Mouse (Mus musculus) cerebellum, postnatal 14 days (tissue): ENCODE data around the gene Ccser1.
A peak's percentile ranks its signal among the peaks of the same experiment; 100 is the strongest.

ENCODE experiments used
- DNase-seq, 2 experiments: peaks; one replicate each; pipeline ENCODE4 v3.0.0; 2021; ENCODE audit warnings: mixed read lengths in 2 of 2

Gene Ccser1

DNA sequence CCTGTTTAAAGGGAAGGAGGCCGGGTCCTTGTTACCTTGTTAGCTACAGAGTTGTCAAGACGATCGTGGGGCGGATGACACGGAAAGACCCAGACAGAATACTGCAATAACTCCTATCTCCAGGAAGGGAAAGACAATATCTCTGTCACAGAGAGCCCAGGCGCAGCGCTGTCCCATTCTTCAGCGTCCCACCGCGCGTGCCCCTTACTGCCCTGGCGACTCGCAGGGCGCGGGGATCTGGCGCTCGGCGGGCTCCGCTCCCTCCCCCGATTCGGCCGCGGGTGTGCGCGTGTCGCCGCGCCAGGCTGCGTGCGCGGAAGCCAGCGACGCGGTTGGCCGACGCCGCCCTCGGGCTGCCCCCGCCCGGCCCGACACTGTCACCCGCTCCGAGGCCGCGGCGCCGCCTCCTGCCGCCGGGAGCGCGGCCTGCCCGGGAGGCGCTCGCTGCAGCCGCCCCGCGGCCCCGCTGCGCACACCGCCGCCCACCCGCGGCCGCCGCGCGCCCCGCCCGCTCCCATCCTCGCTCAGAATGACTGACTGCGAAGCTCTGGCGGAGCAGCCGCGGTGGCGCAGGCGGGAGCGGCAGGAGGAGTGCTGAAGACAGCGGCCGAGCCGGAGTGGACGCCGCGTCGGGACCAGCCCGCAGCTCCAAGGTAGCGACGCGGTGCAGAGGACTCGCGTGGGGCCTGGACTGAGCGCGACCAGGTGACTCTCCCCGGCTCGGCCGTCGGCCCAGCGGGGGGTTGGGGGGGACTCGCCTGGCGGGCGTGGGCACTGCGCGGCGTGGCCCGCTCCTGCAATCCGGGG, at the start of gene Ccser1:
Gene Ccser1, plus strand, starts transcription at position 376 of the 807 bp plus-strand sequence.
- DNase-seq = peak; percentile 82 to 88

DNA sequence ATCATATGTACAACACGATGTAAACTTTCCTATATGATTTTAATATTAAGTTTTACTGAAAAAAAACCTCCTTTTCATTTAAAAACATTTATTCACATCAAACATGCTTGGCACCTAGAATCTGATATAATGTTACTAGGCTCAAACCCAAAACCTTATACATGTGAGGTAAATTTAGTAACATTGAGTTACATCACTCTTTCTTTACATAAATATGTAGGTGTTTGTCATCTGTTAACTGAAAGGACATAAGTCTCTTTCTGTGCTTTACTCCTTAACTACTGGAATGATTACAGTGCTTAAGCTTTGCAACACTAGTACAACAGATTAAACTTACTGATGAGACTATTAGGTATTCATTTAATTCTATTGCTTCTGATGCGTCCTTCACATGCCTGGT, 43.7 kb upstream of the Ccser1 start:
- no peak for DNase-seq

DNA sequence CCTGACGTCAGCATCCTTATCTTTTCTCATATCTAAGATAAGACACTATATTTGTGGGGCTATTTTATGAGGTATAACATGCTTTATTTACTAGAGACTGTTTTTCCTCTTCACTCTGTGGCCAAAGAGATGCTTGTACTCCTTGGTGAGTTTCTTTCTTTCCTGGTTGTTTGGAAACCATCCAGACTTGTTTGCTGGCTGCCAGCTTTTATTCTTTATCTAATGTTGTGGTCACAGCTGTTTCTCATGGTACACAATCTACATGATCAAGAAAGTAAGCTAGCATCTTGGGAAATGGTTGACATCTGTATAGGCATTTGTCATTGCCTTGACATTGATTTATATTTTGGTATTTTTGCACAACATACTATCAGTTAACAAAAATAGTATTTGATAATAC, 37.1 kb upstream of the Ccser1 start:
- DNase-seq = no peak

DNA sequence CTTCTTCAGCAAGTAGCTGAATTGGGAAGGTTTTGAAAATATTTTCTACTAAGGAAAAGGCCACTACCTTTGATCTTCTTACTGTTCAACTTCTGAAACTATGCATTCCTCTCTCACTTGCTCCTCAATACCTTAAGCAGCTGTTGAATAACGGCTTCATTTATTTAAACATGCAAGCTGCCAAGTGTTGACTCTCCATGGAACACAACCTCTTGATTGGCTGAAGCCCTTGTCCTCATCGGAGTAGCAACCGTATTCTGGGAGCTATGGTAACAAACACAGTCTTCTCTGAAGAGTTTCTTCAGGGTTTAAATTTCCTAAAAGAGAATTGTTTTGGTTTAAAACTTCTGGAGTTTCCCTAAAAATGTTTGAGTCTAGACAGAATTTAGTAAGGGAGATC, 27.2 kb upstream of the Ccser1 start:
- no peak for DNase-seq

DNA sequence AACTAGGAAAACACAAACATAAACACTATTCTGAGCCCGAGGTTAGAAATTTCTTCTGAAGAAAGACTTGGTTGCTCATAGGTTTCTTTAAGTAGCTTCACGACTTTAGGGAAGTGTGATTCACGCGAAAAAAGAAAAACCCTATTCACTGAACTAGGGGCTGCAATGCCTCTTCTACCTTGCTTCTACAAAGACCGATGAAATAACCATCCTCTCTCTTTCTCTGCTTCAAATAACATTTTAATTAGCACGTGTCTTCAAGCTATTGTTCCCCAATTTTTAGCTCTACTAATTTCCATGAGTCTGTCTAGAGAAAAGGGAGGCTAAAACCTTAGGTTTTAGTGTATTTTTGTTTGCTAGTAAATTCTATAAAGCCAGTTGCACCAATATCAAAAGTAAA, 25.5 kb upstream of the Ccser1 start:
- no peak for DNase-seq

DNA sequence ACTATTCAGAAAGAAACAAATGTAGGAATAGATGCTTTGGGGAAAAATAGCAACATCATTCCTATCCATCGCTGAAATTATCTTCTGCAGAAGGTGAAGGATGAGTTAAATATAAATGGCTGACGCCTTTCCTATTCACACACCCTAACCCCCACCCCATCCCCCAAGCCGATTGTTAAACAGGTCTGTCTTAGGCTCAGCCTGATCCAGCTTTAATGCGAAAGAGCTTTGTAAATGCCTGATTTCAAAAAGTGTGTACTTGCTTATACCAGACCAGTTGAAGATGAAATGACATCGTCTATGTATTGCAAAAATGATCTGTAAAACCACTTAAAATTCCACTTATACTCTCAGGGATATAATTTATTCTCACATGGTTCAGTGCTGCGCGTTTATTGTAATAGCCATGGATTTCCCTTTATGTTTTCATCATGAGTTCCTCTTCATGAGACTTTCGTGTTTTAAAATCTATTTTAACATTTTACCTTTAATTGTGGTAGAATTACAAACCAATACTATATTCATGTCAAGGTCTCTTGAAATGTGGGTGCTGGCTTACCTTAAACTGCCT, 25.0 kb upstream of the Ccser1 start:
- no peak for DNase-seq

DNA sequence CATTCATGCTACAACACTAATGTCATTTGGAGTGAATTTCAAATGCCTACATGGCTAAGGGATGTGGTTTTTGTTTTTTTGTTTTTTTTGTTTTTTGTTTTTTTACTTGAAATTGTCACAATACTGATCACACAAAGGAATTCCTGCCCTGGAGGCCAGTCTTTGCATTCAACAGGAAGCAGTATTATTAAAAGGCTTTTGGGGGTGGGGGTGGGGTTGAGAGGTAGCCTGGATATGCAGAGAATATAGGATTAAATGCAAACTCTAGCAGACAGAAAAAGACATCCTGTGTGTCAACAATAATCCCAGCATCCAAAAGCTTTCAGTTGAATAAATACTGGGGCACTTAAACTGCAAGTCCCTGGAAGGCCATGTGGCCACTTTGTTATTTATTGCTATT, 24.4 kb upstream of the Ccser1 start:
- no peak for DNase-seq

DNA sequence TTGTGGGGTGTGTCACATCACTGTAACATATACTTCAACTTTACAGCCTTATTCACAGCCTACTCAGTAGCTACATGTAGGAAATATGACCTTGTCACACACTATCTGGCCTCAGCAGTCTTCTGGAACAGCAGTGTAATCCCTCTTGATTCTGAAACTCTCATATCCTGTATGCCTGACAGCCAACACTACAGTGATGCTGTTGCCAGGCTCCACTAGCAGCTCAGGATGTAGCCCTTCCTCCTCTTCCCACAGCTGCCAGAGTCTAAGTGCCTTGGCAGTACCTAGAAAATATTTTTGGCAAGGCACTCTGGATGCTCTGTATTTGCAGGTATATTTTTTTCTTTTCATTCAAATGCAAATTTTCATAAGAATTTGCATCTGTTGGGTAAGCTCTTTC, 18.0 kb upstream of the Ccser1 start:
- DNase-seq = no peak

DNA sequence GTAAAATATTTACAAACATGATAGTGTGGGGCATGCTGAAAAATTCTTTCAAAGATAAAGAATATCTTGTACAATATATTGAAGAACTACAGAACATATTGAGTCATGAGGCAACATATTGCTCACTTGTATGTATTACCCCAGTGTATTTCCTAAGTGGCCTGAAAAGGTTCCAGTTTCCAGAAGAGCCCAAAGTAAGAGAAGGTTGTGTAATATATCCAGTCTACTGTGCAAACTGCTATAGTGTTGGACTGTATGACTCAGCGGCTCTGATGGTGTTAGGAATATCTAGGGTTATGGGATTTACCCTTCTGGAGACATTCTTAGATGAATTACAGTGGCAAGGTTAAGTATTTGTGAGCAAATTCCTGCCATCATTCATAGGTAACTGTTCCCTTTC, 13.2 kb upstream of the Ccser1 start:
- DNase-seq = no peak

DNA sequence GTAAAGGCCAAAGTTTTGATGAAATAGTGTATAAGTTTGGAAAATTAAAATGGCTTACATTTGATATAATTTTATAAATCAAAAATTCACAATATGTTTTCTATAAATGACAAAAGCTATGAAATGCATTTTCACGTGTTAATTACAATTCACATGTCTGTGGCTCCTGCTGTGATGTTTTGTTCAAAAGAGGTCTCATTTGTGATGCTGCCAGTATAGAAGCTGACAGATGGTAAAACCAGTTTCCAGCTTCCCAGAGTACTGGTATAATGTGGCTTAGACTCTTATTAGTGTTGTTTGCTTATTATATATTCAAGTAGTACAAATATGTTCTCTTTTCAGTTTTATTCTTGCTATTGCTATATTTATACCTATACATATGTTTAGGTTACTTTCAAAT, 4.0 kb upstream of the Ccser1 start:
- peak; percentile 15 to 37 for DNase-seq

DNA sequence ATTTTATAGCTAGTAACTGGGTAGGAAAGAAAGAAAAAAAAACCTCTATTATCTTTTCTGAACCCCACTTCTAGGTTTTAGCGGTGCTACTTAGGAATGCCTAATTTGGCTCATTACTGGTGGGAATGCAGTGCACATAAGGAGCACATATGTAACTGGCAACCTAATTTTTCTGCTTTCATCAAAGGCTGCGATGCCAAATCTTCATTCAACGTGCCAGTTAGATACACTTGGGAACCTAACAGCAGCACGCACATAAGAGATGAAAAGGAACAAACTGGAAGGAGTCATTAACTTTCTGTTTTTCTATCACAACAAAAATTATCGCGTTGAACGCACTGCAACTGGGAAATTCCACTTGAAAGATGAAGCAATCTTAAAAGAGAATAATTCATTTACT, 2.6 kb upstream of the Ccser1 start:
- no peak for DNase-seq

DNA sequence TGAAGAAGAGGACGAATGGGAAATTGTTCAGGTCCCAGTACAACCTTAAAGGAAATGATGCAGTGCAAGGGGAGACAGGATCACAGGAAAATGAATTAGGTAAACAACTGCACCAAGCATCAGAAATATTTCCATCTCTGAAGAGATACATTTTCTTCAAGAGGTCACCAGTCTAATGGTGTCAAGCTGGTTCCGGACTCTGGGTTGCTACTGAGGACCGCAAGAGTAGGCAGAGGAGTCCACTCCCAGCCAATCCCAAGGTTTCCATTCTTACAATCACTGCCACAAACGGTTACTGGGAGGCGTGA, 529 bp upstream of the Ccser1 start:
- DNase-seq = no peak

DNA sequence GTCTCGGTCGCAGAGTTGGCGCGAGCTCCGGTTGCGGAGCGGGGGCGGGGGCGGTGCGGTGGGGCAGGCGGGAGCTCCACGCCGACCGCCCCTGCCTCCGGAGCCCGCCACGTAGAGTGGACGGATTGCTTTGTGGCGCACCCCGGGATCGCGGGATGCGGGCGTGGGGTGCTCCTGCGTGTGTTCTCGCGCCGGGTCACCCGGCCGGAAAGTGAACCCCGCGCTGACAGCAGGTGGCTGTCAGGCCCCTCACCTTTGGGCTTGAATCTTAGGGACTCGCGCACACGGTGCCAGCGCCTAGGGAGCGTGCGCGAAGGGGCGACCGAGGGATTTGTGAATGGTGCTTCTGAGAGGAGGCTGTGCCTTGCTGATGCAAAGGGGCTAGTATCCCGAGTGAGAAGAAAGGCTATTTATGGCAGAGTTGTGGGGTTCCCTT, 650 bp downstream of the Ccser1 start:
- peak in 1 of 2 experiments; percentile 62 for DNase-seq

DNA sequence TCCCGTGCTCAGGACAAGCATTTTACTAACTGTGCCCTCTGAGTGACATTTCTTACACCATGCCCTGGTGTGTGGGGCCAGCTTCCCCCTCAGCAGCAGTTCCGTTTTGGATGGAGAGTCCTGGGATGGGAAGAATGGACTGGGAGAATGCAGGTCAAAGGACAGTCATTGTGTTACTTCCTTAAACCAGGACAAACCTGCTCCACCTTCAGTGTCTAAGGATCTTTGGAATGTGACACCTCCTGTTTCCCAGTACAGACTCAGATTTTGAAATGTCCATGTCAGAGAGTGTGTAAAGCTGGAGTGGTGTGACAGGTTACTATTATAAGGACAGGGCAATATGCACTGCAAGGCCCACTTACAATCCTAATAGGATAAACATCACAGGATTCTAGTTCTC, 8.9 kb downstream of the Ccser1 start:
- DNase-seq = no peak

DNA sequence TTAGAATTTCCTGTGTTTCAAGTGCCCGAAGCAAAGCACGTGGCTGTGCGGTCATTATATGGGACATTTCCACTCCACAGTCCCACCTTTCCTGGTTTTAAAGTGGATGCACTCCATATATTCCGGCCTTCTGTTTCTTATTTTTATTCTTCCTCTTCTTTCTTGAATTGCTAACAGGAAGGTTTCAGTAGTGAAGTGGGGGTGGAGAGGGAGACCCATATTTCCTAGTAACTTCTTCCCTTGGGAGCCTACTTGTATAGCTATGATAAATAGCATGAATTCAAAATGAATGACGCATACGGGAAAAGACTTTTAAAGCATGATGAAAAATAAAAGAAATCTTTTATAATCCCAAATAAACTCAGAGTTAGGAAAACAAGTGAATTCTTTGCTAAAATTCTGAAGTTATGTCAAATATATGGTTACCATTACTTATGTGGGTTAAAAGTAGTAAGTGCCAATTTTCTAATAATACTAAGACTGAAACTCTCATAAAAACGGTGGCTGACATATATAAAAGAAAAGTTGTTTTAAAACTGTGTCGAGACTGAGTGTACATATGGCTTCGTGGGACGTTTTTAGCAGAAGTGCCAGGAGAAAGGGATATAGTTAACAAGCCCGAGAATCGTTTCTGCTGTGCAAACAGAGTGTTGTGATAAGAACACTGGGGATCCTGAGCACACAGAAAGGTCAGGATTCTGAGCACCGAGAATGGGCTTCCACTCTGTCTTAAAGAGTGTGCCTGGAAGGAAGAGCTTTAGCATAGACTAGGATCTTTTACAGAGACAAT, 11.7 kb downstream of the Ccser1 start:
- DNase-seq = no peak

DNA sequence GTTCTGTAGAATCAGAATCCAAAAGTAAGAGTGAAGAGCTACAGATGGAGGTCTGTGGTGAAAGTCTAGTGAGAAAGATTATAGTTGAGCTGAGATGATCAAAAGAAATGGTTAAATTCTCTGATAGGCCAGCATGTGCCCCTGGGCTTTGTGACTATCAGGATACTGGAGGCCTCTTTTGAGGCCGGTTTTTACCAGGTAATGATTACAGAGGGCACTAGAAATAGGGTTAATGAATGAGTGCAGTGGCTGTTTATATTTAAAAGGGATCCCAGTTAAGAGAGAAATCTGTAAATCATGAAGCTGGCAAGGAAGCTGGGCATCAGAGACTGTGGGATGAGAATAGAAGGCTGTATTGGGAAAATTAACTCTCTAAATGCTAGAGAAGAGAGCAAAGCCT, 23.2 kb downstream of the Ccser1 start:
- DNase-seq = no peak

DNA sequence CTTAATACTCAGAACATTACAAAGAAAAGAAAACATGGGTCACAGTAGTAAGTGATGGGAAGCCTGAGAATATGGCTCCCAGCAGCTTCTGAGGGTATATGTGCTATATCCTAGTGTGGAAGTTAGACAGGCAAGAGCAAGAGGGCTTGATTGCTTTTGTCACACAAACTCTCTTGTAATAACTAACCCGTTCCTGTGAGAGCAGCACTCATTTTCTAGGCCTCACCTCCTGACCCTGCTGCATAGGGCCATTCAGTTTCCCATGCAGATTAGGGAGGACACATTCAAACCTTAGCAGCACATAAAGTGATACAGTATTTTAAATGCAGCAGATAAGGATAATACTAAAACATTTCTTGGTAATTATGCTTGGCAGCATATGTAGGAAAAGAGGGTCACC, 25.9 kb downstream of the Ccser1 start:
- no peak for DNase-seq

DNA sequence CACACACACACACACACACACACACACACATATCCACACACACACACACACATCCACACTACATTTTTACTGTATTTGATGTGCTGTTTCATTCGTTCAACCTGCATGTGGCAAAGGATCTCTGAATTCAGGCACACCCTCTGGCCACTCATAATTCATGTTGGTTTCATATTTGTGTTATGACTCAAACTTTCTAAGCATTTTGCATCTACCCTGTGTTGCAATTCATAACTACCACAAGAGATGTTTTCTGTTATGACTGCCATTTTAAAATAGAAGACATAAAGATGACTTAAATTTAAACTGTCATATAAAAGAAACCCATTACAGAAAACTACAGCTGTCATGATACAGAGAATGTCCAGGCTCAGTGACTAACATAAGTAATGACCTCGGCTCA, 26.5 kb downstream of the Ccser1 start:
- no peak for DNase-seq

DNA sequence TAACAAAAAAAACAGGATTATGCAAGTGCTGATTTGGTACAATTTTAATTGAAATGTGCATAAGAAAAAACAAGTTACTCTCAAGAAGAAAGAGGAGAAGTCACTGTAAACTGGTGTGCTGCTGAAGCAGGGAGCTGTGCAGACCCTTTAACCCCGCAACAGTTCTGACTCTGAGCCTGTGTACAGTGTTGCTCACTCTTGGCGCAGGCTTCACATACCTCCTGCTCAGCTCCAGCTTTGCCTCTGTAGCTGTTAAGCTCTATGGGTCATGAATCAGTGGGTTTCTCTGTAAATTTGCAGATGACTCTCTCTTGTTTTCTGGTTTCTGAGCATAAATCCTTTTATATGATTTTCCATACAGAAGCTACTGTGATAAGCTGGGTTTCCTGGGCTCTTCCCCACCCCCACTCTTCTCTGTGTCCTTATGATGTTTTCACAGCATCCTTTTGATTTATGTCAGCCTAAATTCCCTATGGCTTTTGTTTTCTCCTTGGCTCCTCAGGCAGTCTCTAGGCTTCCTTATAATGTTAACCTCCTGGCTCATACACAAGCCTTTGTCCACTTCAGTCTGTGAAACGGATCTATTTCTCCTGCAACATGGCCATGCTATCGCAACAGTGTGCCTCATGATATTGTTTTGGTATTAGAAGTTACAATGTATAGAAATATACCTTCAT, 30.1 kb downstream of the Ccser1 start:
- peak in 1 of 2 experiments; percentile 13 for DNase-seq

DNA sequence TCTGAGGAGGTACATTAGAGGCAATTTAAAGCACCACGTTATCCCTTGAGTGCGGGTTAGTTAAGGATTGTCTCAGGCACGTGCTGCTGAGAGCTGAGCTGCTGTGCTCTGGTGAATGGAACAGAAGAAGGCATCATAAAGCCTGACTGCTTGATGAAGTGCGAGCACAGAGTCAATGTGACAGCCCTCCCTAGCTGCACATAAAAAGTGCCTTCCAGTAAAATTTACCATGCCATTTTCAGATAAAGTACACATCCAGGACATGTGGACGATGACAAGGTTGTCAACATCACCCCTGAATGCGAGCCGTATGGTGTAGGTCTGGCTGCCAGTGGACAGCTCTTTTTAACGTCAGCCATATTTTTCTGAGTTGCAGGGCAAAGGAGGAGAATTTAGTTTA, 35.6 kb downstream of the Ccser1 start:
- no peak for DNase-seq

DNA sequence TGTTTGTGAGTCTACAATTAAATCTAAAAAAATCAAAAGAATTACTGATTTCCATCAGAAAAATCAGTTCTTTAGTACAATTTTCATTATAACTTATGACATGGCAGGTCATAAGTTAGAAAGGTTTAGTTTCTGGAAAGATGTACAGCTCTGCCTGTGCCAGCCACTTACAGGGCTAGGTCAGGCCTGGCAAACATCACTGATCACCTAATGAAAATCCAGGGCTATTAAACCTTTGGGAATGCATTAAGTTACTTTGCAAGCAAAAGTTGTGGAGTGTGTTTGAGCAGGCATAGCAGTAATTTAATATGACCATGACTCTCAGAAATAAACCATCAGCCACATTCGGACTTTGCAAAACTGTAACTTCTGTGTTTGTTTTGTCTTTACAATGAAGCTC, 36.4 kb downstream of the Ccser1 start:
- no peak for DNase-seq

DNA sequence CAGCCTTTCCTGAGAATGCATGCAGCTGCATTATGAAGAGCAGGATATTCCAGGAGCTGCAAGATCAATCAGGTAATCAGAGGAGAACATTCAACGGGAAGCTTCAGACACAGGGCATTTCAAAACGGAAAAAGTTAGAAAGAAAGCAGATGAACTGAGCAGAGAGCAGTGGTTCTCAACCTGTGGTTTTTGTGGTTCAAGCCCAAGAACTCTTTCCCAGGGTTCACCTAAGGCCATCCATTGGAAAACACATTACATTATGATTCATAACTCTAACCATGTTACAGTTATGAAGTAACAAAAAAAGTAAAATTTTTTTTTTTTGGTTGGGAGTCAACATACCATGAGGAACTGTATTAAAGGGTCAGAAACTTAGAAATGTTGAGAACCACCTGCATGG, 37.6 kb downstream of the Ccser1 start:
- DNase-seq = no peak

DNA sequence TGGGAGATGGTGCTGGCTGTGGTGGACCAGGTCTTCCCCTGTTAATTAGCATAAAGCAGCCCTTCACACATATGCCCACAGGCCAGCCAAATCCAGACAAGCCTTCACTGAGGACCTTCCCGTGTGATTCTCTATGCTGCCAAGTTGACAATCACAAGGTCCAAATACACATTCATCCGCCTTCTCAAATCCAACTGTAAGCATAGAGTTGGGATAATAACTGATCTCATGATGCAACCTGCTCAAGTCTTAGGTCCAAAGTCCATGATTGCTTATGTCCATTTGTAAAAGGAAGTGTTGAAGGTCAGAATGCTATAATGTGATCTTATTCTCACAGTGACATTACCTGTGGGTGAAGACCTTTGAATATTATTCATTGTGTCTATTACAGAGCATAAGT, 43.4 kb downstream of the Ccser1 start:
- no peak for DNase-seq

DNA sequence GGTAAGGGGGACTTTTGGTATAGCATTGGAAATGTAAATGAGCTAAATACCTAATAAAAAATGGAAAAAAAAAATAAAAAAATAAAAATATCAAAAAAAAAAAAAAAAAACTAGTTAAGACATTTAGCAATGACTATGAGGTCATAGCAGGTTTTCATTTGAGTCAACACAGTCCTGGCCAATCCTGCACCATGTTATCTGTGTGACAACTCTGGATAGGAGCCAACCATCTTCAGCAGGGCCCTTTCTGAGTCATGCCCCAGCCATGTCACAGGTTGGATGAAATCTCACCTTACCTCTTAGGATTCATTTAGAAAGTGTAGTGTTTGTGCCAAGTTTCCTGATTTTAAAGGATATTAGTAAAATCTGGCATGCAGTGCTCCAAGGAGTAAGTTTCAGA, 45.2 kb downstream of the Ccser1 start:
- DNase-seq = no peak
